Mouse (Mus musculus): ENCODE measurements around the gene Tmem206.

DNA sequence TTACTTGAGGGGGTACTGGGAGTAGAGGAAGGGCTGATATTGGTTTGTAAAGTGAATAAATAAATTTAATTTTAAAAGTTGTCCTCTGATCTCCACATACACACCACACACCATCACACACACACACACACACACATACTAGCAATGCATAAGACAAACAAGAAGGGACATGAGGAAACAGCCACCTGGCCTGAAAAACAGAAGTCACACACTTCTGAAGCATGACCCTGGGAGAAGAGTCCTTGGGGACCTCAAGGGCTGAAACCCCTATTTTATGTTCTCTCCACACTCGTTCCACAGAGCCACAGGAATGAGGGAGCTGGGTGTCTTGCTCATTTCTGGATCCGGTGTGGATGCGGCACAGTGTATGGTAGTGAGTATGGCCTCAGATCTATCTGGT lies 2.3 kb upstream of the Tmem206 start:
- TF ChIP-seq POLR2A (IDR thresholded peaks at IDR 0.05; ENCODE audit: low read depth, low read length) (no peak), CTCF (IDR thresholded peaks at IDR 0.05; ENCODE audit: extremely low read depth, insufficient read depth, insufficient read length, insufficient replicate concordance) (no peak)

Data from spleen, adult 2 months (tissue).